Mouse (Mus musculus): ENCODE data around the gene Npff.

- TF ChIP-seq EP300 (optimal IDR thresholded peaks at IDR 0.05), result no peak
- no peak for TF ChIP-seq CTCF (IDR thresholded peaks at IDR 0.05; ENCODE audit: low read depth)
Observed at GRCm38 (mm10) chr15:102517631-102517975, 7.1 kb downstream of the Npff start.

All from stomach, postnatal 0 days (tissue).